Mouse (Mus musculus) CH12.LX (cell line): ENCODE results near the gene Stra6l. TPM values are rescaled to one million over a fixed set of nuclear protein-coding genes. Genes with fewer than 3 reads are reported as not detected.

Source experiments
- DNase-seq: peaks from one replicate; pipeline ENCODE4 v3.0.0-alpha.2; 2013; ENCODE audit errors: extremely low read depth
- H3K27ac ChIP-seq: 2 replicates; pipeline ENCODE4 v1.5.1; 2012; ENCODE audit warnings: low read depth, mild to moderate bottlenecking, control low read depth, moderate library complexity; ENCODE audit not compliant: insufficient read depth
- H3K27me3 ChIP-seq: replicated peaks from 2 replicates; pipeline ENCODE3; 2012; ENCODE audit warnings: inconsistent platforms
- H3K36me3 ChIP-seq, 2 experiments: replicated peaks in 1 of 2; 2 replicates each; pipeline versions ENCODE3 to v1.6.1; 2012; ENCODE audit warnings: inconsistent platforms in 1 of 2, low read length in 1 of 2, mild to moderate bottlenecking in 1 of 2, mixed read lengths in 1 of 2, moderate library complexity in 1 of 2; ENCODE audit not compliant: control insufficient read depth in 1 of 2, insufficient read depth in 1 of 2
- H3K4me1 ChIP-seq, 2 experiments: 2 replicates each; pipeline ENCODE4 v1.6.1; 2012; ENCODE audit warnings: inconsistent platforms in 1 of 2, moderate library complexity in 1 of 2; ENCODE audit not compliant: insufficient read depth in 2 of 2, control insufficient read depth in 1 of 2
- H3K4me2 ChIP-seq: 2 replicates; pipeline ENCODE4 v1.6.1; 2012; ENCODE audit warnings: low read depth, mild to moderate bottlenecking, control low read depth; ENCODE audit not compliant: poor library complexity, insufficient read depth, severe bottlenecking
- H3K4me3 ChIP-seq, 3 experiments: fragments of 150-350 bp in 1 of 3; sonication (generic) in 1 of 3; replicated peaks in 1 of 3; 2 replicates each; pipeline versions ENCODE3 to v1.5.1; 2011 to 2012; ENCODE audit warnings: low read depth in 2 of 3, low read length in 2 of 3, mild to moderate bottlenecking in 2 of 3, moderate library complexity in 2 of 3, control low read depth in 1 of 3, improper control_type of control experiment in 1 of 3, inconsistent platforms in 1 of 3, mixed read lengths in 1 of 3; ENCODE audit not compliant: poor library complexity in 1 of 3
- H3K79me2 ChIP-seq: replicated peaks from 2 replicates; pipeline ENCODE4 v1.6.1; 2012; ENCODE audit warnings: mild to moderate bottlenecking, moderate library complexity; ENCODE audit not compliant: control insufficient read depth, poor library complexity, insufficient read depth, severe bottlenecking; ENCODE audit errors: extremely low read depth
- H3K9ac ChIP-seq: 2 replicates; pipeline ENCODE4 v1.6.1; 2012; ENCODE audit warnings: low read depth, mild to moderate bottlenecking, control low read depth, moderate library complexity; ENCODE audit not compliant: insufficient read depth
- H3K9me3 ChIP-seq: replicated peaks from 2 replicates; pipeline ENCODE3; 2012; ENCODE audit warnings: low read length, inconsistent platforms, mixed read lengths
- CHD2 ChIP-seq: IDR thresholded peaks from 2 replicates; pipeline ENCODE4 v1.6.1; 2011; ENCODE audit warnings: low read length, improper control_type of control experiment
- E2F4 ChIP-seq: IDR thresholded peaks from 2 replicates; pipeline ENCODE4 v1.6.1; 2011; ENCODE audit warnings: low read depth, low read length, improper control_type of control experiment; ENCODE audit not compliant: insufficient replicate concordance
- ELF1 ChIP-seq: IDR thresholded peaks from 2 replicates; pipeline ENCODE4 v1.6.1; 2014; ENCODE audit warnings: low read depth, mild to moderate bottlenecking, inconsistent platforms, low read length, improper control_type of control experiment
- EP300 ChIP-seq: IDR thresholded peaks from 2 replicates; pipeline ENCODE4 v1.6.1; 2011; ENCODE audit warnings: low read length, improper control_type of control experiment
- ETS1 ChIP-seq: conservative IDR thresholded peaks from 2 replicates; pipeline ENCODE4 v1.6.1; 2012; ENCODE audit warnings: low read depth, mild to moderate bottlenecking, inconsistent platforms, low read length, improper control_type of control experiment, moderate library complexity
- HCFC1 ChIP-seq: IDR thresholded peaks from 2 replicates; pipeline ENCODE4 v1.6.1; 2012; ENCODE audit warnings: low read depth, mild to moderate bottlenecking, inconsistent platforms, low read length, improper control_type of control experiment
- MAFK ChIP-seq: IDR thresholded peaks from 2 replicates; pipeline ENCODE4 v1.6.1; 2011; ENCODE audit warnings: low read length, improper control_type of control experiment; ENCODE audit not compliant: insufficient replicate concordance
- MYC ChIP-seq: IDR thresholded peaks from 2 replicates; pipeline ENCODE4 v1.6.1; 2011; ENCODE audit warnings: low read depth, mild to moderate bottlenecking, improper control_type of control experiment, low read length
- NRF1 ChIP-seq: IDR thresholded peaks from 2 replicates; pipeline ENCODE4 v1.6.1; 2014; ENCODE audit warnings: low read depth, mild to moderate bottlenecking, inconsistent platforms, low read length, improper control_type of control experiment, moderate library complexity
- POLR2A ChIP-seq: IDR thresholded peaks from 2 replicates; pipeline ENCODE4 v1.6.1; 2011; ENCODE audit warnings: low read depth, mild to moderate bottlenecking, improper control_type of control experiment, low read length
- RAD21 ChIP-seq: IDR thresholded peaks from 2 replicates; pipeline ENCODE4 v1.6.1; 2011; ENCODE audit warnings: low read depth, mild to moderate bottlenecking, low read length, improper control_type of control experiment, moderate library complexity
- RCOR1 ChIP-seq: conservative IDR thresholded peaks from 2 replicates; pipeline ENCODE4 v1.6.1; 2012; ENCODE audit warnings: low read depth, mild to moderate bottlenecking, inconsistent platforms, low read length, improper control_type of control experiment
- SIN3A ChIP-seq: IDR thresholded peaks from 2 replicates; pipeline ENCODE4 v1.6.1; 2012; ENCODE audit warnings: low read length, improper control_type of control experiment, inconsistent platforms
- SMC3 ChIP-seq: IDR thresholded peaks from 2 replicates; pipeline ENCODE4 v1.6.1; 2011; ENCODE audit warnings: low read depth, low read length, improper control_type of control experiment
- USF2 ChIP-seq: conservative IDR thresholded peaks from 2 replicates; pipeline ENCODE4 v1.6.1; 2011; ENCODE audit warnings: low read depth, low read length, improper control_type of control experiment
- ZC3H11A ChIP-seq: IDR thresholded peaks from 2 replicates; pipeline ENCODE4 v1.6.1; 2012; ENCODE audit warnings: low read depth, mild to moderate bottlenecking, inconsistent platforms, low read length, improper control_type of control experiment
- ZKSCAN1 ChIP-seq: IDR thresholded peaks from 2 replicates; pipeline ENCODE4 v1.6.1; 2012; ENCODE audit warnings: low read depth, inconsistent platforms, low read length, improper control_type of control experiment, borderline replicate concordance
- ZNF384 ChIP-seq: IDR thresholded peaks from 2 replicates; pipeline ENCODE4 v1.6.1; 2012; ENCODE audit warnings: low read depth, low read length, improper control_type of control experiment, inconsistent platforms
- dilution Hi-C: fragments of 300-500 bp; cut with MboI; formaldehyde crosslinking; loops from 2 replicates; pipeline ENCODE4 v1.14.3; 2020; ENCODE audit warnings: low sequenced_read_pairs; ENCODE audit not compliant: extremely low pct_unique_long_range_greater_than_20kb, extremely low pct_ligation_motif_present
- in situ Hi-C: fragments of 300-500 bp; cut with MboI; formaldehyde crosslinking; loops from 3 replicates; pipeline ENCODE4 v1.14.3; 2019; ENCODE audit warnings: low sequenced_read_pairs, low pct_ligation_motif_present, low pct_unique_long_range_greater_than_20kb, mixed read lengths
- polyA plus RNA-seq: library from polyadenylated mRNA; unstranded; fragments of >175 nt; gene quantifications from 2 replicates; pipeline ENCODE4 v1.2.1, GENCODE M21; 2012; ENCODE audit warnings: low read depth; ENCODE audit not compliant: insufficient read length
- total RNA-seq, 2 experiments: library from RNA; depleted of rRNA; stranded (reverse); fragments of 300-350 nt in 1 of 2; fragments of >200 nt in 1 of 2; gene quantifications; 2 replicates each; pipeline ENCODE4 v1.2.3; 2012 to 2014

Gene Stra6l
- total and polyA plus RNA-seq, 3 experiments: 0.13 TPM; not detected in 2

GRCm38 (mm10) chr4:45824761-45825556, 23.5 kb upstream of the Stra6l start:
- dilution Hi-C loops (no loop called here), in situ Hi-C loops (no loop called here)
- H3K27me3 ChIP-seq: peaks cover 20% of the 10 kb centered on the region

DNA sequence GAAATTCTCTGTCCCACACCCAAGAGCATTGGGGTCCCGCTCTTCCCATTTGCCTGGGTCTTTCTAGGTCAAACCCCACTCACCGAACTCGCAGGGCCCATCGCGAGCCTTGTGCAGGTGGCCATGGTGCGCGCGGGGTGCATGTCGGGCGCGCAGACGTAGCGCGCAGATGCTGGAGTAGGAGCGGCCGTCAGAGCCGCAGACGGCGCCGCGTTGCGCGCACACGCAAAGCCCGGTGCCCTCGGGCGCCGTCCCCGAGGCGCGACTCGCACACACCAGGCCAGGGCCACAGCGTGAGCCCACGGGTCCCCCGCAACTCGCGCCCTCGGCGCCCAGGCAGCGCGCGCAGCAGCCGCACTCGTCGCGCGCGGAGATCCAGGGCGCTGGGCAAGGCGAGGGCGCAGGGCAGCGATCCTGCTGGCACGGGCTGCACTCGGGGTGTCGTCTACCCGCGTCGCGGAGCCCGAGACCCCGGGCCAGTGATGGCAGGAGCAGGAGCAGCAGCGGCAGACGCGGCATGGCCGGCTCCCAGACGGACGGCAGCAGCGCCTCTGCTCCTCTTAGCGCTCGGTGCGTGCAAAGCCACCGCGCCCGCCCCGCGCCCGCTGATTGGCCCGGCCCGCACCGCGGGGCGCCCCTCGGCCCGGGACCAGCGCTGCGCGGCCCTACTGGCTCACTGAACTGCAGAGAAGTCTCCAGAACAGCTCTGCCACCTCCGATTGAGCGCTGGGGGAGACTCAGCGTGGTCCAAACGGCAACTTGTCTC, 22.0 kb upstream of the Stra6l start, which contains the start of gene Igfbpl1:
TSS of gene Igfbpl1 (minus strand) at position 649 of the 766 bp plus-strand sequence.
- Histone ChIP-seq H3K4me1 (0 out of 4 replicates have a peak, but pooled peaks cover 0 to 2% of the 10 kb centered on the region in 2 experiments), H3K4me2 (no peak within 1 kb of the TSS), H3K4me3 (no peak within 1 kb of the TSS), H3K9ac (no peak within 1 kb of the TSS), H3K79me2 (no peaks in the 10 kb centered on the region), H3K27ac (no peak within 1 kb of the TSS), H3K9me3 (no peaks in the 10 kb centered on the region), H3K27me3 (peaks cover 26% of the 10 kb centered on the region), H3K36me3 (no peaks in the 10 kb centered on the region)
- in situ Hi-C loops: no loop called here
- no peak for TF ChIP-seq RAD21
- no peak for TF ChIP-seq EP300
- TF ChIP-seq SMC3: no peak
- no peak for TF ChIP-seq CHD2
- TF ChIP-seq ETS1: no peak
- dilution Hi-C loops: no loop called here
- no peak for DNase-seq

More at GRCm38 (mm10) chr4:45824761-45825556, 23.5 kb upstream of the Stra6l start:
- H3K4me2 ChIP-seq: no peak overlapping the region
- H3K27ac ChIP-seq: no peak overlapping the region
- no peak overlapping the region for H3K9ac ChIP-seq
- no peaks in the 10 kb centered on the region for H3K36me3 ChIP-seq
- no peak for DNase-seq
- H3K9me3 ChIP-seq: no peaks in the 10 kb centered on the region
- H3K79me2 ChIP-seq: no peaks in the 10 kb centered on the region
- TF ChIP-seq SMC3 (no peak), NRF1 (no peak), ELF1 (no peak), USF2 (no peak), ETS1 (no peak), RCOR1 (no peak), ZKSCAN1 (no peak), ZNF384 (no peak), E2F4 (no peak), POLR2A (no peak), RAD21 (no peak), ZC3H11A (no peak), SIN3A (no peak), MYC (no peak), EP300 (no peak), MAFK (no peak), HCFC1 (no peak)
- H3K4me1 ChIP-seq: peaks cover 0 to 3% of the 10 kb centered on the region in 2 experiments; a peak in 2 of 4 replicates
- H3K4me3 ChIP-seq: no peak overlapping the region
